Comparison of ENCODE assay signal across 9 mouse cellular contexts in genomic region chr11:30885171-30885871, GRCm38 (mm10). TPM values are rescaled to one million over a fixed set of nuclear protein-coding genes. Genes with fewer than 3 reads are reported as not detected.
DNase-seq lines count a peak whose midpoint lies in the region; ATAC-seq and TF ChIP-seq lines count a peak whose summit lies in the region.
"Had no signal": no experiment of that assay in that cellular context is flagged by ENCODE, and none has a peak within 500 bp of the region (broad histone marks: within the 10 kb centered on the region; RNA-seq: fewer than 3 reads in every experiment).

Gene Gpr75 (plus strand): TSS chr11:30885358.
Gene Asb3 (plus strand): TSS chr11:30885416.

- no peak within 1 kb of the TSS for H3K9ac ChIP-seq in liver, embryonic 14.5 days (replicated peaks)
- H3K9ac ChIP-seq in neural tube, embryonic 12.5 days, result peak within 1 kb of the TSS; percentile 65

- no peaks in the 10 kb centered on the region for H3K36me3 ChIP-seq in liver, embryonic 14.5 days (replicated peaks; ENCODE audit: control insufficient read depth, insufficient read depth, low read depth)
- H3K36me3 ChIP-seq in neural tube, embryonic 12.5 days, result peaks cover 3% of the 10 kb centered on the region

- intact Hi-C loops in heart, postnatal 14 days (cut with DNase I), result no loop called here

- DNase-seq in Muller cell, postnatal 12 days (ENCODE audit: inconsistent ontology term), result peak; percentile 86
- peak; percentile 85 to 90 for DNase-seq in cerebellum, postnatal 10 days
- DNase-seq in forelimb bud, embryonic 11.5 days (ENCODE audit: low read depth, low spot score), result peak; percentile 18
- DNase-seq in heart, postnatal 14 days, result peak; percentile 57 to 65
- DNase-seq in layer of hippocampus, adult 11-12 months (ENCODE audit: low spot score), result peak; percentile 65
- DNase-seq in liver, embryonic 14.5 days (ENCODE audit: low read depth in 3 of 3, low spot score in 3 of 3), result no peak
- peak; percentile 15 for DNase-seq in urinary bladder, postnatal 10 days (ENCODE audit: low spot score)

- H3K4me1 ChIP-seq in liver, embryonic 14.5 days (replicated peaks; ENCODE audit: control insufficient read depth in 2 of 2, insufficient read depth in 2 of 2, low read length in 1 of 2), result 0 out of 4 replicates have a peak, but pooled peaks cover 0 to 1% of the 10 kb centered on the region in 2 experiments
- peaks cover 10% of the 10 kb centered on the region; the same call in 1 of the 2 replicates for H3K4me1 ChIP-seq in neural tube, embryonic 12.5 days

- H3K9me3 ChIP-seq in liver, embryonic 14.5 days (ENCODE audit: control insufficient read depth, low read length), result no peaks in the 10 kb centered on the region
- H3K9me3 ChIP-seq in neural tube, embryonic 12.5 days, result no peaks in the 10 kb centered on the region
- H3K9me3 ChIP-seq: G1E had no signal

- peak within 1 kb of the TSS; percentile 22 to 27; a peak in 1 of 4 replicates for H3K4me3 ChIP-seq in liver, embryonic 14.5 days (ENCODE audit: insufficient read depth in 1 of 2, low read depth in 2 of 2, low read length in 2 of 2)
- H3K4me3 ChIP-seq in neural tube, embryonic 12.5 days, result peak within 1 kb of the TSS; percentile 50

- TF ChIP-seq EP300 in liver, embryonic 14.5 days (IDR thresholded peaks at IDR 0.05; ENCODE audit: low read depth), result no peak

- no peak for TF ChIP-seq CTCF in liver, embryonic 14.5 days (IDR thresholded peaks at IDR 0.05; ENCODE audit: low read depth)

- peak within 1 kb of the TSS; percentile 49 for H3K4me2 ChIP-seq in liver, embryonic 14.5 days (ENCODE audit: low read depth)
- peak within 1 kb of the TSS; percentile 88 for H3K4me2 ChIP-seq in neural tube, embryonic 12.5 days (replicated peaks)

- H3K27ac ChIP-seq in liver, embryonic 14.5 days, result no peak within 1 kb of the TSS
- no peak within 1 kb of the TSS for H3K27ac ChIP-seq in neural tube, embryonic 12.5 days

- H3K27me3 ChIP-seq in liver, embryonic 14.5 days (ENCODE audit: control insufficient read depth, insufficient read depth, low read length), result peaks cover 7% of the 10 kb centered on the region; the same call in 1 of the 2 replicates
- H3K27me3 ChIP-seq in neural tube, embryonic 12.5 days (replicated peaks), result no peaks in the 10 kb centered on the region

- ATAC-seq in liver, embryonic 14.5 days (ENCODE audit: insufficient read depth), result peak; percentile 62
- ATAC-seq in neural tube, embryonic 12.5 days (ENCODE audit: low FRiP score, low read depth), result peak; percentile 93

- 7% methylated on average over 40 of the region's 41 CpGs for WGBS in liver, embryonic 14.5 days (ENCODE audit: insufficient replicate concordance)
- 4% methylated on average over 41 of the region's 41 CpGs for WGBS in neural tube, embryonic 12.5 days

RNA-seq across cellular contexts. Expression of gene Gpr75, which starts in this region (rescaled TPM):
- total RNA-seq in heart, postnatal 14 days (2021), result under 1 TPM; 0.12 to 0.14 TPM
- polyA plus RNA-seq in liver, embryonic 14.5 days (2012; rRNA removed), result 0.02 and 0.03 TPM in 2 replicates
- not detected in 2 replicates for polyA plus RNA-seq in liver, embryonic 14.5 days (2014; fragmentation: Nextera tagmentation; extraction: Ambion mirVana)
- 1.4 and 1.7 TPM in 2 replicates for polyA plus RNA-seq in neural tube, embryonic 12.5 days (2016; fragmentation: Nextera tagmentation; extraction: Ambion mirVana)
- total RNA-seq: G1E had no signal
- polyA plus RNA-seq: G1E had no signal

RNA-seq across cellular contexts. Expression of gene Asb3, which starts in this region (rescaled TPM):
- 1 to 10 TPM; 7.6 to 8.5 TPM for total RNA-seq in heart, postnatal 14 days (2021)
- 2.7 and 4.0 TPM in 2 replicates for polyA plus RNA-seq in liver, embryonic 14.5 days (2012; rRNA removed)
- 11.1 and 11.7 TPM in 2 replicates for polyA plus RNA-seq in liver, embryonic 14.5 days (2014; fragmentation: Nextera tagmentation; extraction: Ambion mirVana)
- polyA plus RNA-seq in neural tube, embryonic 12.5 days (2016; fragmentation: Nextera tagmentation; extraction: Ambion mirVana), result 28.9 and 31.9 TPM in 2 replicates

Comparison
In these comparisons a context has a peak if more than half of its experiments do, and no peak if none do; other contexts are left out.
1. DNase-seq: peak in Muller cell, postnatal 12 days (single experiment), cerebellum, postnatal 10 days (2 of 2), forelimb bud, embryonic 11.5 days (single experiment), heart, postnatal 14 days (2 of 2), layer of hippocampus, adult 11-12 months (single experiment) and urinary bladder, postnatal 10 days (single experiment); none in liver, embryonic 14.5 days (0 of 3).